18 mouse cellular contexts compared by ENCODE assay signal in the genomic region with DNA sequence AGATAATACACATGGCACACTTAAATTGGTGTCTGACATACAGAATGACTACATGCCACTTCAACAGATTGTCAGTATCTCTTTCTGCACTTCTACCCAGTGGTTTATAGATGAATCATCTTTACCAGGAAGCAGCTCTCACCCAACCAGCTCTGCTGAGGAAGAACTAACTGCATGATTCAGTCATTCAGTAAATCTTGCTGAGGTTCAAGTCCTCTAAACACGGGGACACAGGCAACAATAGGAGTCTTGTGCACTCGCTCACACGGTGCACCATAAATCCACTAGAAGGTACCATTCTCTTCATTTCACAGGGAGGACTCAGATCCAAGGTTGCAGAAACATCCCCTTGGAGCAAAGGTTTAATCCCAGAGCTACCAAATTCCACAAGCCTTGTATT.
DNase-seq lines count a peak whose midpoint lies in the region; TF ChIP-seq lines count a peak whose summit lies in the region.
"Had no signal": no experiment of that assay in that cellular context is flagged by ENCODE, and none has a peak within 500 bp of the region (broad histone marks: within the 10 kb centered on the region; RNA-seq: fewer than 3 reads in every experiment).

No protein-coding gene starts in this region.

- no peaks in the 10 kb centered on the region for H3K36me3 ChIP-seq in megakaryocyte, embryonic 14.5 days (replicated peaks; ENCODE audit: low read length)
- H3K36me3 ChIP-seq: embryonic facial prominence, embryonic 13.5 days; hindbrain, embryonic 15.5 days; kidney, embryonic 15.5 days; liver, embryonic 15.5 days; stomach, embryonic 15.5 days had no signal

- intact Hi-C loops in gastrocnemius, postnatal 36 days (cut with DNase I): no loop called here

- H3K27me3 ChIP-seq in megakaryocyte, embryonic 14.5 days (replicated peaks): no peaks in the 10 kb centered on the region
- H3K27me3 ChIP-seq: embryonic facial prominence, embryonic 13.5 days; hindbrain, embryonic 15.5 days; kidney, embryonic 15.5 days; liver, embryonic 15.5 days; Patski; stomach, embryonic 15.5 days had no signal

- H3K9me3 ChIP-seq in megakaryocyte, embryonic 14.5 days: no peaks in the 10 kb centered on the region
- H3K9me3 ChIP-seq: embryonic facial prominence, embryonic 13.5 days; hindbrain, embryonic 15.5 days; kidney, embryonic 15.5 days; liver, embryonic 15.5 days; stomach, embryonic 15.5 days had no signal

- DNase-seq in heart, adult 11 months: peak; percentile 41
- no peak for DNase-seq in heart, adult 9 months (ENCODE audit: low spot score in 2 of 2)
- peak; percentile 13 for DNase-seq in CD4-positive helper T cell, adult 2 months (ENCODE audit: low read depth, low spot score)
- DNase-seq in spleen, postnatal 4 days (ENCODE audit: low spot score in 2 of 2): no peak
- no peak for DNase-seq in gastrocnemius, postnatal 36 days
- no peak for DNase-seq in retina, embryonic 14.5 days (ENCODE audit: low spot score)
- DNase-seq: cerebellum, postnatal 25 days; heart, adult 2 months; heart, postnatal 10 days; lung, postnatal 4 days had no signal

- no peak overlapping the region for H3K4me3 ChIP-seq in embryonic fibroblast, embryonic 13.5 days (ENCODE audit: insufficient read depth, low read length)
- peak overlapping the region; percentile 1 for H3K4me3 ChIP-seq in megakaryocyte, embryonic 14.5 days (replicated peaks)
- H3K4me3 ChIP-seq: embryonic facial prominence, embryonic 13.5 days; heart, adult 2 months; hindbrain, embryonic 15.5 days; kidney, embryonic 15.5 days; liver, embryonic 15.5 days; stomach, embryonic 15.5 days had no signal

- peaks cover 2% of the 10 kb centered on the region for H3K4me1 ChIP-seq in embryonic fibroblast, embryonic 13.5 days (ENCODE audit: control insufficient read depth, insufficient read depth, low read length)
- H3K4me1 ChIP-seq in megakaryocyte, embryonic 14.5 days: peaks cover 35% of the 10 kb centered on the region
- H3K4me1 ChIP-seq: kidney, embryonic 15.5 days; liver, embryonic 15.5 days had no signal

- no peak for TF ChIP-seq CTCF in embryonic fibroblast, embryonic 13.5 days (IDR thresholded peaks at IDR 0.05; ENCODE audit: borderline replicate concordance, insufficient read depth, low read length)

- no peak for TF ChIP-seq POLR2A in embryonic fibroblast, embryonic 13.5 days (IDR thresholded peaks at IDR 0.05; ENCODE audit: low read depth, low read length)

- H3K27ac ChIP-seq in embryonic fibroblast, embryonic 13.5 days (ENCODE audit: insufficient read depth, low read length): peak overlapping the region; percentile 98; the same call in 1 of the 2 replicates
- H3K27ac ChIP-seq: embryonic facial prominence, embryonic 13.5 days; hindbrain, embryonic 15.5 days; kidney, embryonic 15.5 days; liver, embryonic 15.5 days; stomach, embryonic 15.5 days had no signal

Comparison
In these comparisons a context has a peak if more than half of its experiments do, and no peak if none do; other contexts are left out.
1. DNase-seq: peak in heart, adult 11 months (single experiment) and CD4-positive helper T cell, adult 2 months (single experiment); none in heart, adult 9 months (0 of 2), spleen, postnatal 4 days (0 of 2), gastrocnemius, postnatal 36 days (0 of 2) and retina, embryonic 14.5 days (single experiment).